Mouse (Mus musculus) embryonic facial prominence, embryonic 13.5 days (tissue): ENCODE measurements around the gene Taf11. TPM values are rescaled to one million over a fixed set of nuclear protein-coding genes. Genes with fewer than 3 reads are reported as not detected.

Source experiments
- ATAC-seq: fragments of 200-750 bp; cut with Nextera tagmentation; 2 replicates; pipeline ENCODE4 v1.8.0; 2017; ENCODE audit warnings: low read depth; ENCODE audit not compliant: insufficient number of reproducible peaks, insufficient read depth, low FRiP score, low TSS enrichment
- H3K27ac ChIP-seq: fragments of 300-500 bp; sonication (generic); 2 replicates; pipeline ENCODE4 v1.5.1; 2015; ENCODE audit warnings: moderate library complexity, mild to moderate bottlenecking, inconsistent platforms
- H3K27me3 ChIP-seq: fragments of 300-500 bp; sonication (generic); 2 replicates; pipeline ENCODE4 v1.6.1; 2015; ENCODE audit warnings: mild to moderate bottlenecking, inconsistent platforms
- H3K36me3 ChIP-seq: fragments of 300-500 bp; sonication (generic); 2 replicates; pipeline ENCODE4 v1.6.1; 2015; ENCODE audit warnings: mild to moderate bottlenecking, inconsistent platforms
- H3K4me1 ChIP-seq: fragments of 300-500 bp; sonication (generic); 2 replicates; pipeline ENCODE4 v1.6.1; 2015; ENCODE audit warnings: inconsistent platforms
- H3K4me2 ChIP-seq: fragments of 300-500 bp; sonication (generic); 2 replicates; pipeline ENCODE4 v1.6.1; 2015; ENCODE audit warnings: moderate library complexity, mild to moderate bottlenecking, inconsistent platforms
- H3K4me3 ChIP-seq: fragments of 300-500 bp; sonication (generic); 2 replicates; pipeline ENCODE4 v1.5.1; 2015; ENCODE audit warnings: mild to moderate bottlenecking, inconsistent platforms
- H3K9ac ChIP-seq: fragments of 300-500 bp; sonication (generic); 2 replicates; pipeline ENCODE4 v1.6.1; 2015; ENCODE audit warnings: mild to moderate bottlenecking, inconsistent platforms
- H3K9me3 ChIP-seq: fragments of 300-500 bp; sonication (generic); 2 replicates; pipeline ENCODE4 v1.6.1; 2016; ENCODE audit warnings: inconsistent platforms
- WGBS: fragments of 180-500 bp; shearing (Covaris S2); methylation state at CpG from one replicate; pipeline ENCODE4 v1.1.7; 2015; ENCODE audit warnings: mixed read lengths; 5-methylcytosine and 5-hydroxymethylcytosine counted together
- polyA plus RNA-seq: library from polyadenylated mRNA; unstranded; fragments of >200 nt; fragmentation: Nextera tagmentation; extraction: Ambion mirVana; gene quantifications from 2 replicates; pipeline ENCODE4 v1.2.1, GENCODE M21; 2015

Taf11 gene
- polyA plus RNA-seq, 1 experiment from 2014 or later, result 89.6 TPM

- Histone ChIP-seq H3K27me3 (no peaks in the 10 kb centered on the region), H3K36me3 (peaks cover 28% of the 10 kb centered on the region), H3K9me3 (no peaks in the 10 kb centered on the region), H3K4me2 (no peak overlapping the region), H3K9ac (no peak overlapping the region), H3K4me3 (no peak overlapping the region), H3K27ac (no peak overlapping the region), H3K4me1 (no peaks in the 10 kb centered on the region)
- 78% methylated on average over 3 of the region's 3 CpGs for WGBS
- ATAC-seq, result no peak
Observed at GRCm38 (mm10) chr17:27873583-27873982, 36.1 kb downstream of the Taf11 start.

DNA sequence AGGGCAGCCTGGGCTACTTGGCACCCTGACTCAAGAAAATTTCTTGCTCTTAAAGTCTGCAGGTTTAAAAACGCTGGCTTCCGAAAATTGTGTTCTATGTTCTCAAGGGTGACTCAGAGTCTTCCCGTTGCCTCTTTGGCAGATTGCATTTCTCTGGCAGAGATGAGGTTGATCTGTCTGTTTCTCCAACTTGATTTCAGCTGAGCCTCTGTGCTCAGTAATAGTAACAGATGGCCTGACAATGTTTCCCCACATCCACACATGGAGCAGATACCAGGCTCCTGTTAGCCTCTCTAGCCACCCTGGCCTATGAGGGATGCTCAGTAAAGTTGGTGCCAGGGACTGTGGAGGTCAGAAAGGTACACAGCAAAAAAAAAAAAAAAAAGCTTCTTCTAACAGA is 37.8 kb downstream of the Taf11 start:
- Histone ChIP-seq H3K4me2 (no peak overlapping the region), H3K27ac (no peak overlapping the region), H3K4me3 (no peak overlapping the region), H3K27me3 (no peaks in the 10 kb centered on the region), H3K9me3 (no peaks in the 10 kb centered on the region), H3K4me1 (no peaks in the 10 kb centered on the region), H3K36me3 (peaks cover 14% of the 10 kb centered on the region; the same call in 1 of the 2 replicates), H3K9ac (no peak overlapping the region)
- ATAC-seq, result no peak
- WGBS, result 88% methylated on average over 3 of the region's 3 CpGs

GRCm38 (mm10) chr17:27866737-27867136 is 42.9 kb downstream of the Taf11 start:
- H3K4me3 ChIP-seq, result no peak overlapping the region
- no peak overlapping the region for H3K27ac ChIP-seq
- no peaks in the 10 kb centered on the region for H3K9me3 ChIP-seq
- no peak overlapping the region for H3K9ac ChIP-seq
- H3K4me2 ChIP-seq, result no peak overlapping the region
- H3K27me3 ChIP-seq, result no peaks in the 10 kb centered on the region
- H3K4me1 ChIP-seq, result peaks cover 5% of the 10 kb centered on the region; the same call in 1 of the 2 replicates
- no peak for ATAC-seq
- peaks cover 11% of the 10 kb centered on the region; the same call in 1 of the 2 replicates for H3K36me3 ChIP-seq
- 81% methylated on average over 4 of the region's 4 CpGs for WGBS

DNA sequence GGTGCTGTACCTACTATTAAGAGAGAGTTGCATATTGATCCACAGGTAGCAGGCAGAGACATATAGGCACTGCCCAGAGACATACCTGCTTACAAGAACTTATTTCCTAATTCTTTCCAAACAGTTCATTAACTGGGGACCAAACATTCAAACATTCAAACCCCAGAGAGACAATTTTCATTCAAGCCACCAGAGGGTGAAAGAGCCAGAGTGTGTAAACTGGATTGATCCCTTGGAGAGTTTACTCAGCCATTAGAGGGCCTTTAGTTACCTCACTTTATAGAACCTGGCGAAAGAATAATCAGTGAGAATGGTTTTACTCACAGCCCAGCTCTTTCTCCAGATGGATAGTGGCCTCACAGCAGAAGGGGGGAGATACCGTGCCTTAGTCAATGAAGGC is 44.2 kb downstream of the Taf11 start:
- 83% methylated on average over 2 of the region's 2 CpGs for WGBS
- no peak overlapping the region for H3K4me2 ChIP-seq
- ATAC-seq, result no peak
- no peak overlapping the region for H3K27ac ChIP-seq
- no peak overlapping the region for H3K4me3 ChIP-seq
- H3K4me1 ChIP-seq, result peaks cover 5% of the 10 kb centered on the region; the same call in 1 of the 2 replicates
- no peaks in the 10 kb centered on the region for H3K9me3 ChIP-seq
- peaks cover 9% of the 10 kb centered on the region; the same call in 1 of the 2 replicates for H3K36me3 ChIP-seq
- no peaks in the 10 kb centered on the region for H3K27me3 ChIP-seq
- no peak overlapping the region for H3K9ac ChIP-seq

DNA sequence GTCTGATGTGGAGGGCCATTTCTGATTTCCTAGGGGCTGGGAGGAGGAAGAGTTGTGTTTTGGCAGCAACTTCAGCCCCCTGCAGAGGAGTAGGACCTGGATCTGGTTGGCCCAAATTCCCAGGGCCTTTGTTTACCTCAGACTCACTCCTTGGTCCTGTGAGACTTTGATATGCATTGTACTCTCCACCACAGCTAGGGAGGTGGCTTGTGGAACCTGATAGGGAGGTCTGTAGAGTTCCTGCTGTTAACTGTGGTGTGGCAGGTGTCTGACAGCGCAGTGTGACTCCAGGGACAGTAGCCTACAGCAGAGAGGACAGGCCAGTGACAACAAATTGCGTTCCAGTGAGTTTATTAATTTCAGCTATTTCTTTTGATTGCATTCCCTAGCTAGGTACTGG is 50.5 kb downstream of the Taf11 start:
- Histone ChIP-seq H3K4me3 (no peak overlapping the region), H3K27ac (no peak overlapping the region; the same call in 1 of the 2 replicates), H3K9ac (peak overlapping the region; percentile 94; the same call in 1 of the 2 replicates), H3K4me1 (peaks cover 23% of the 10 kb centered on the region), H3K36me3 (peaks cover 7% of the 10 kb centered on the region), H3K27me3 (no peaks in the 10 kb centered on the region), H3K4me2 (peak overlapping the region; percentile 82; the same call in 1 of the 2 replicates), H3K9me3 (no peaks in the 10 kb centered on the region)
- ATAC-seq, result no peak
- WGBS, result 45% methylated on average over 2 of the region's 2 CpGs

- H3K4me2 ChIP-seq, result peak overlapping the region; percentile 82
- H3K36me3 ChIP-seq, result peaks cover 17% of the 10 kb centered on the region
- peaks cover 23% of the 10 kb centered on the region for H3K4me1 ChIP-seq
- 49% methylated on average over 11 of the region's 11 CpGs for WGBS
- peak overlapping the region; percentile 90 for H3K4me3 ChIP-seq
- H3K9ac ChIP-seq, result peak overlapping the region; percentile 94
- H3K27ac ChIP-seq, result no peak overlapping the region
- no peaks in the 10 kb centered on the region for H3K27me3 ChIP-seq
- no peaks in the 10 kb centered on the region for H3K9me3 ChIP-seq
- ATAC-seq, result no peak
Observed at GRCm38 (mm10) chr17:27857649-27858475, 51.8 kb downstream of the Taf11 start.

DNA sequence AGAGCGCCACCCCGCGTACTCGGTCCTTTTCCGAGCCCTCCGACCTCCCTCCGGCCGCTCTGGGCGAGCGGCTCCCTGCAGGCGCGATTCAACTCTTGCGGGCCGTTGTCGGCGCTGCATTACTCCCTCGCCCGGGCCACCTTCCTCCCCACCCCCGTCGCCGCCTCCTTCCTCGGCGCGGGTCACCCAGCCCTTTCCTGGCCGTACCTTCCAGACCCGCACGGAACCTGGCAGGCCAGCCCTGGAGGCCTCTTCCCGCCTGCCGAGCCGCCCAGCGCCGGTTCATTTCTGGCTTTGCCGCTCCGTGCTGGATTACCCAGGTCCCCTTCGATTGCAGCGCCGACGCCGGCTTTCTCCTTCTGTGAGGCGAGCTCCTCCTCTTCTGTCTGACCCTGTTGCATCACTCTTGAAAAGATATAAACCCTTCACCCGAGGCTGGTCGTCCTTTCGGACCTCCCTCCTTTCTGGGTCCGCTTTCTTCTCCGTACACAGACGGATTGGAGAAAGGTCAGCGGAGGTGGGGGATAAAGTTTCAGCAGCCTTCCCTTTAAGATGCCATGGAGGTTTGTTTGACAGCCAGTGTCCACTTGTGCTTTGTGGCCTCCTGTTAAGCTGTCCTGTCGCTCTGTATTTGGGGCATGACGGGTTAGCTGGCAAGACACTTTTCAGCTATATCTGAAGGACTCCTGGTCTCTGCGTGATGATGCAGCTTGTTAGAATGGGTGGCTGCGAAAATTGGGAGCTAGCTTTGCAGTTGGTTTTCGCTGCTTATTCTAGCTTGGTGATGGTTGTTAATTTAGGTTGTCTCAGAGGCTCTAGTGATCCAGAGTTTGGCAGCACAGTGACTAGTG is 52.6 kb downstream of the Taf11 start:
- H3K4me1 ChIP-seq, result peaks cover 23% of the 10 kb centered on the region
- WGBS, result 2% methylated on average over 52 of the region's 52 CpGs
- peak overlapping the region; percentile 90 for H3K4me3 ChIP-seq
- H3K27ac ChIP-seq, result peak overlapping the region; percentile 86
- H3K27me3 ChIP-seq, result no peaks in the 10 kb centered on the region
- H3K36me3 ChIP-seq, result peaks cover 25% of the 10 kb centered on the region
- H3K9ac ChIP-seq, result peak overlapping the region; percentile 94
- H3K9me3 ChIP-seq, result no peaks in the 10 kb centered on the region
- peak; percentile 17; the same call in 1 of the 2 replicates for ATAC-seq
- peak overlapping the region; percentile 82 for H3K4me2 ChIP-seq

GRCm38 (mm10) chr17:27856265-27856797 is 53.3 kb downstream of the Taf11 start, which contains the start of gene Uhrf1bp1:
Uhrf1bp1 (plus strand) TSS chr17:27856441.
- no peaks in the 10 kb centered on the region for H3K27me3 ChIP-seq
- WGBS, result under 1% methylated on average over 47 of the region's 54 CpGs
- peak; percentile 73 for ATAC-seq
- peak within 1 kb of the TSS; percentile 82 for H3K4me2 ChIP-seq
- peak within 1 kb of the TSS; percentile 94 for H3K9ac ChIP-seq
- peak within 1 kb of the TSS; percentile 90 for H3K4me3 ChIP-seq
- H3K9me3 ChIP-seq, result no peaks in the 10 kb centered on the region
- peaks cover 29% of the 10 kb centered on the region for H3K36me3 ChIP-seq
- peak within 1 kb of the TSS; percentile 86 for H3K27ac ChIP-seq
- peaks cover 23% of the 10 kb centered on the region for H3K4me1 ChIP-seq

Other genes with a start within 250 kb of the Taf11 start
- gene Spdef, start 180.9 kb downstream of the Taf11 start, polyA plus RNA-seq, result 0.28 TPM in 1 of 2 replicates, not detected in the other
- 18.3 and 20.2 TPM in 2 replicates for gene D17Wsu92e, start 89.2 kb downstream of the Taf11 start, polyA plus RNA-seq
- gene Snrpc, start 71.7 kb downstream of the Taf11 start, polyA plus RNA-seq, result 326 and 362 TPM in 2 replicates
- gene Uhrf1bp1, start 53.4 kb downstream of the Taf11 start, polyA plus RNA-seq, result 6.5 and 7.1 TPM in 2 replicates
- 13.3 and 13.4 TPM in 2 replicates for gene Anks1, start 538 bp downstream of the Taf11 start, polyA plus RNA-seq
- 1.9 and 2.1 TPM in 2 replicates for gene Tcp11, start 170.8 kb upstream of the Taf11 start, polyA plus RNA-seq
- gene Scube3, start 232.3 kb upstream of the Taf11 start, polyA plus RNA-seq, result 9.4 and 10.1 TPM in 2 replicates